Mouse (Mus musculus) cerebellum, postnatal 4 days (tissue): ENCODE measurements around the gene Gps2.
"Not testable (repeated sequence)": the region's sequence is repeated elsewhere in the genome, so short reads cannot be mapped to it uniquely, and the experiment has no call there.

ENCODE experiments used
- DNase-seq, 2 experiments: peaks; one replicate each; pipeline ENCODE4 v3.0.0; 2022; ENCODE audit warnings: low spot score in 2 of 2, mixed read lengths in 1 of 2

Gps2 gene

GRCm38 (mm10) chr11:69936156-69936555 is 22.5 kb downstream of the Gps2 start:
- DNase-seq, result peak in 1 of 2 experiments; percentile 35

- no peak for DNase-seq
These were observed 23.1 kb downstream of the Gps2 start for GRCm38 (mm10) chr11:69936714-69937347.

DNA sequence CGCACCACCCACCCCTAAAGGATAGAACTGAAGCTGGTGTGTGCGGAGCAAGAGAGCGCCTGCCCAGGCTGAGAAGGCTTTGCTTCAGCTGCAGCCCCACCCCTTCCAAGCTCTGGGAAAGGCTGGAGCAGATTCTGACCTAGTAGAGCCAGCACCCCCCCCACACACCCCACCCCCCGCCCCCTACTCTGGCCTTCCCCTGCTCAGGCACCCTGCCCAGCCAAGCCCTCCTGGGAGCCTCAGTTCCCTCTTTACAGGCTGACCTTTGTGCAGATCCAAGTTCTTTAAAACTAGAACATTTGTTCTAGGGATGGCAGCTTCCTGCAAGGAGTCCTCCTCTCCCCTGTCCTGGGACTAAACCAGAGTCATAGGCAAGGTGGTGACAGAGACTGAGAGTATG is 23.7 kb downstream of the Gps2 start:
- DNase-seq, result no peak

DNA sequence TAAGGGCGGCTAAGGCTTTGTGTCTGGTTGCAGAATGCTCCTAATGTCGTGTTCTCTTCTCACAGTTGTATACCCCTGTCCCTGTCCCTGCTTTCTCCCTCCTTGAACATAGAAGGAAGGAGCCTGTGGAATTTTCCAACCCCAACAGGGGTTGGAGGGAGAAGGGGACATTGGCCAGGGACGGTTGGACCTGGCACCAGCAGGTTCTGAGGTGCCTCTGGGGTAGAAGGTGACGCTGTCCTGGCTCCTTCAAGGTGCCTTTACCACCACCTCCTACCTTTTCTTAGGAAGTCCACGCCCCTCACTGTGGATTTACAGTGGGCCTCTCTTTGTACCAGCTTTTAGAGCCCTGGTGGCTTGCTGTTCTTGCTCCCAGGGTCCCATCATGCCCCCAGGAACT is 24.1 kb downstream of the Gps2 start:
- DNase-seq, result no peak

- DNase-seq, result no peak
These were observed 24.8 kb downstream of the Gps2 start for GRCm38 (mm10) chr11:69938401-69938979.

DNA sequence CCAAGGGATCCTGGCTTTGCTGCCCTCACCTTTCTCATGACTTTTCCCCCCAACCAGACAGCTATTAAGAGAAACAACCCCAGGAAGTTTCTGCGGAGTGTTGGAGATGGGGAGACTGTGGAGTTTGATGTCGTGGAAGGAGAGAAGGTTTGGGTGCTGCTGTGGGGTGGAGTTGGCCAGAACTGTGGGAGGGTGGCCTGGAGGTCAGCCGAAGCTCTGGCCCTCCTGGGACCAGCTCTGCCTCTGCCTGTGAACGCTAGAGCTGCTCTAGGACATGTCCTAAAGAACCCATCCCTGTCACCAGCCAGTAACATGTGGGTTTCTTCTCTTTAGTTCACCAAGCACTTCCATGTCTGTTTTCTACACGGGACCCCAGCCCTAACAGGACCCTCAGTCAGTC is 25.5 kb downstream of the Gps2 start:
- DNase-seq, result no peak

DNA sequence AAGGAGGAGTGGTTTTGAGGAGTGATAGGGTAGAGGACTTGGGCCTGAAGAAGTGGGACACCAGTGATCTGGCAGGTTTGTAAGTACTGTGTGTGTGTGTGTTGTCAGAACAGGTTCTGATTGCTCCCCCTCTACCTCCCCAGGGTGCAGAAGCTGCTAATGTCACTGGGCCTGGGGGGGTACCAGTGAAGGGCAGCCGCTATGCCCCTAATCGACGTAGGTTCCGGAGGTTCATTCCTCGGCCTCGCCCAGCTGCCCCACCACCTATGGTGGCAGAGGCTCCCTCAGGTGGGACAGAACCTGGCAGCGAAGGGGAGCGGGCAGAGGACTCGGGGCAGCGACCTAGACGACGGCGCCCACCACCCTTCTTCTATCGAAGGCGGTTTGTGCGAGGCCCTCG is 26.0 kb downstream of the Gps2 start:
- no peak for DNase-seq

GRCm38 (mm10) chr11:69940962-69941361 is 27.3 kb downstream of the Gps2 start:
- DNase-seq, result peak in 1 of 2 experiments; percentile 66

DNA sequence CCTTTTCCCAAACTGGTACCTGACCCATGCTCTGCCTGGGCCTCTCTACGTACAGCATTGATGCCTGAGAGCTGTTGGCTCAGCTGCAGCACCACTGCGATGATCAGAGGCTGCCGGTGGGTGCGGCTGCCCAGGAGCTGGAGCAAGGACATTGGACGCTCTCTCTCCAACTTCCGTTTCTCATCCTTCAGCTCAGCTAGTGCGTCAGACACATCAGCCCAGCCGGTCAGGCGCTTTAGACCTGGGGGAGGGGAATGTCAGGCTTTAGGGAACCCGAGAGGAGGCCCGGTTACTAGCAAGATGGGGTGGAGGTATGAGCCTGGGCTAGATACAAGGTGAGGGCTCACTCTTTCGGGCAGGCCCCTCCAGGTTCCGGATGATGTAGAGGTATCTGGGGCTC is 31.5 kb downstream of the Gps2 start:
- no peak for DNase-seq

DNA sequence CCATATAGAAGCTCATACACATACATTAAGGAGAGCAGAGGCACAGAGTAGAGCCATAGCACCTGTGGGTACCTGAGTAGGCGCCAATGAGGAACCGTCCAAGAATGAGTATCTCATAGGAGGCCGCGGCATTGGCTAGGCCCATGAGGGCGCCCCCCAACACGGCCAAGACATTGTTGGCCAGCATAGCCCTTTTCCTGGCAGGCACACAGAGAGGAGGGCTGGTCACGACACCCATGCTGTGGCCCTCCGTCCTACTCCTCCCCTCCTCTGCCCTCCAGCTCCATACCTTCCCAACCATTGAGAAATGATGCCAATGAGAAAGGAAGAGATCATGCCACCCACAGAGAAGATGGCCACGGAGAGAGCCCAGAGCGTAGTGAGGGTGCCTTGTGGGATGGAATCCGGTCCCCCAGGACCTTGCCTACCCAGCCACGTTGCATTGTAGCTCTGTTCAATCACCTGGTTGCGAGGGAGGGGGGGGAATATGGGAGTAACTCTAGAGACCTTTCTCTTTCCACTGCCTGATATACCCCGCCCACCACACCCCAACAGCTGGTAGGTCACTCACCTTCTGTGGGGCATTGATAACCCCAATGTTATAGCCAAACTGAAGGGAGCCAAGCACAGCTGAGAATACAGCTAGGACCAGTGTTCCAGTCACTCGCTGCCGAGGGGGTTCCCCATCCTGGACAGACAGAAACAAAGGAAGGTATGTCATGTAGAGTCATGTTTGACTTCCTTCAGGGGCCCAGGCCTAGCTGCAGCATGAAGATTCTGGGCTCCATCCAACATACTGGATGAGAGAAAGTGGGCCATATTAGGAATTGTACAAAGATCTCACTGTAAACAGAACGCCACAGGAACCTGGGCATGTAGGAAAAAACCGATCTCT is 32.6 kb downstream of the Gps2 start:
- no peak for DNase-seq

GRCm38 (mm10) chr11:69947337-69948065 is 33.8 kb downstream of the Gps2 start:
- DNase-seq, result no peak

- DNase-seq, result peak; percentile 66 to 92
These were observed 34.5 kb downstream of the Gps2 start, which contains the start of gene Slc2a4 for GRCm38 (mm10) chr11:69948066-69948762. Gene Slc2a4 (minus strand): TSS chr11:69948188.

DNA sequence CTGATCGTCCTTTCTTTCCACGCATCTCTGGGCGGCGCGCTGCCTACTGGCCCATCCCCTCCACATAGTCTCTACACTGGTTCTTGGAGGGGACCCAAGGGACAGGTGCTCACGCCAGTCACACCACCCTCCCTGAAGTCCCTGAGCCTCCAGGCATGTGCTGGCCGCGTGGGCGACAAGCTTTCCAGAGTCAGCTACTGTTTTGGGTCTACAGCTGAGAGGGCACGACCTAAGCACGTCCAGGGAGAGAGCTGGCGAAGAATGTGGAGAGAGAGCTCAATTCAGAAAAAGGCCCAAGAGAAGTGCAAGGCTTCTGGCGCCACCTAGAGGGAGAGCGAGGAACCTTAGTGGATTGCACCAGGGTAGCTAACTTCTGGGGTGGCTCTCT is 35.1 kb downstream of the Gps2 start:
- peak; percentile 72 to 87 for DNase-seq

- no peak for DNase-seq
These were observed 37.2 kb downstream of the Gps2 start for GRCm38 (mm10) chr11:69950807-69951459.

GRCm38 (mm10) chr11:69952274-69952673 is 38.6 kb downstream of the Gps2 start:
- no peak for DNase-seq

DNA sequence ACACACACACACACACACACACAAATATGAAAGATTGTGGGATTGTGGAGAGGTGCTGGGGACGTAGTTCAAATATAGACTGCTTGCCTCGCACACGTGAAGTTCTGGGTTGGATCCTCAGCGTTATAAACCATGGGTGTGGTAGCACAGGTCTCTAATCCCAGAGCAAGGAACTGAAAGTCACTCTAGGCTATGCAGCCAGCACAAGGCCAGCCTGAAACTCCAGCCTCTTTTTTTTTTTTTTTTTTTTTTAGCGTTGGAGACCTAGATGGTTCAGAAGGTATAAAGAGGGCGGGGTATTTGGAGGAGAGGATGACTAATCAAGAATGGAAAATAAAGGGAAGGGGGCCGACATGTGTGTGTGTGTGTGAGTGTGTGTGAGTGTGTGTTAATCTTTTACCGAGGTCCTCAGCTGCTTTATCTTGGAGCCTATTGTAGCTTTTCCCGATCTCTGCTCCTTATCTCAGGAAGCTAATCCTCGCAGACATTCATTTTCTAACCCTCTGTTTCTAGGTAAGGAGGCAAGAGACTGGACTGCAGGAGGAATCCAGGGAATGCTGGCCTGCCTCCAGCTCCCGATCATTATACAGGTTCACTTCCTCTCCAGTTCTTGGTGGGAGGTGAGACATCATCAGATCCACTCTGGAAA is 39.7 kb downstream of the Gps2 start:
- no peak for DNase-seq

GRCm38 (mm10) chr11:69955618-69956017 is 41.9 kb downstream of the Gps2 start:
- DNase-seq, result not testable (repeated sequence)

DNA sequence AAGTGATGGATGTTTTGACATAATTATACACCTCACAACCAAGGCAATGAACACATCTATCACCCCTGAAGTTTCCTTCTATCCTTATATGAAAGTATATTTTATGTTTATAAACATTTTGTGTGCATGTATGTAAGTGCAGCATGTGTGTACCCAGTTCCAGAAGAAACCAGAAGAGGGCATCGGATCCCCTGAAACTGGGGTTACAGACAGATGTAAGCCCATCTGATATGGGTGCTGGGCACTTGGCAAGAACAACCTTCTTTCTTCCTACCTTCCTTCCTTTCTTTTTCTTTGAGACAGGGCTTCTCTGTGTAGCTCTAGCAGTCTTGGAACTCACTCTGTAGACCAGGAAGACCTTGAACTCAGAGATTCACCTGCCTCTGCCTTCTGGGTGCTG is 42.5 kb downstream of the Gps2 start:
- no peak for DNase-seq

DNA sequence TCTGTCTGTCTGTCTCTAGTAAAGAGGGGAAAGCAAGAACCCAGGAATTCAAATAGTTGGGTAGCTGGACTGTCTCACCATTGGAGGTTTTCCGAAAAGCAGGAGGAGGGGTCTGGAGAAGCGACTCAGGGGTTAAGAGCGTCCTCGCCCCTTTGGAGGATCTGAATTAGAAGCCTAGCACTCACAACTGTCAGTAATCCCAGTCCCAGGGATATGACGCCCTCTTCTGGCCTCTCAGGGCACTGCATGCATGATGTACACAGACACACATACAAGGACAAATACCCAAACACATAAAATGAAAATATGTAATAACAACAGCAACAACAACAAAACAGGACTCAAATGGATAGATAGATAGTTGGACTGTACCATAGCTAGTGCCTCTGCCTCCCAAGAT is 46.9 kb downstream of the Gps2 start:
- DNase-seq, result no peak

GRCm38 (mm10) chr11:69961841-69962240 is 48.2 kb downstream of the Gps2 start:
- no peak for DNase-seq
